Mouse (Mus musculus): ENCODE data around the gene Lsamp. TPM values are rescaled to one million over a fixed set of nuclear protein-coding genes. Genes with fewer than 3 reads are reported as not detected.

Lsamp gene
- polyA plus RNA-seq, 1 experiment from 2014 or later: 6.7 TPM

GRCm38 (mm10) chr16:41091259-41091658, 1107.1 kb downstream of the Lsamp start:
- Histone ChIP-seq H3K4me2 (no peak overlapping the region), H3K9ac (replicated peaks) (no peak overlapping the region), H3K9me3 (no peaks in the 10 kb centered on the region), H3K4me1 (replicated peaks) (no peaks in the 10 kb centered on the region), H3K27ac (no peak overlapping the region), H3K27me3 (no peaks in the 10 kb centered on the region), H3K4me3 (replicated peaks) (no peak overlapping the region), H3K36me3 (no peaks in the 10 kb centered on the region)
- ATAC-seq (ENCODE audit: insufficient number of reproducible peaks, insufficient read depth, low FRiP score, low TSS enrichment, low read depth): no peak

- no peak overlapping the region for H3K27ac ChIP-seq
- no peaks in the 10 kb centered on the region for H3K36me3 ChIP-seq
- no peak overlapping the region for H3K9ac ChIP-seq (replicated peaks)
- WGBS: 85% methylated on average over 3 of the region's 3 CpGs
- H3K9me3 ChIP-seq: no peaks in the 10 kb centered on the region
- no peak overlapping the region for H3K4me2 ChIP-seq
- H3K4me1 ChIP-seq (replicated peaks): no peaks in the 10 kb centered on the region
- H3K4me3 ChIP-seq (replicated peaks): no peak overlapping the region
- no peaks in the 10 kb centered on the region for H3K27me3 ChIP-seq
- ATAC-seq (ENCODE audit: insufficient number of reproducible peaks, insufficient read depth, low FRiP score, low TSS enrichment, low read depth): no peak
Measured at GRCm38 (mm10) chr16:41102805-41103204, 1118.6 kb downstream of the Lsamp start.

GRCm38 (mm10) chr16:41124361-41124760, 1140.2 kb downstream of the Lsamp start:
- Histone ChIP-seq H3K27me3 (no peaks in the 10 kb centered on the region), H3K36me3 (no peaks in the 10 kb centered on the region), H3K4me1 (replicated peaks) (peaks cover 5% of the 10 kb centered on the region; the same call in 1 of the 2 replicates), H3K27ac (no peak overlapping the region), H3K4me3 (replicated peaks) (no peak overlapping the region), H3K4me2 (no peak overlapping the region), H3K9ac (replicated peaks) (no peak overlapping the region), H3K9me3 (no peaks in the 10 kb centered on the region)
- ATAC-seq (ENCODE audit: insufficient number of reproducible peaks, insufficient read depth, low FRiP score, low TSS enrichment, low read depth): no peak
- WGBS: 34% methylated on average over 2 of the region's 2 CpGs

- Histone ChIP-seq H3K36me3 (no peaks in the 10 kb centered on the region), H3K9ac (replicated peaks) (no peak overlapping the region), H3K4me2 (no peak overlapping the region), H3K27me3 (no peaks in the 10 kb centered on the region), H3K4me3 (replicated peaks) (no peak overlapping the region), H3K4me1 (replicated peaks) (peaks cover 5% of the 10 kb centered on the region; the same call in 1 of the 2 replicates), H3K9me3 (no peaks in the 10 kb centered on the region), H3K27ac (no peak overlapping the region)
- ATAC-seq (ENCODE audit: insufficient number of reproducible peaks, insufficient read depth, low FRiP score, low TSS enrichment, low read depth): no peak
- 94% methylated on average over 2 of the region's 2 CpGs for WGBS
Measured at GRCm38 (mm10) chr16:41125051-41125450, 1140.9 kb downstream of the Lsamp start.

GRCm38 (mm10) chr16:41131053-41131452, 1146.9 kb downstream of the Lsamp start:
- no peaks in the 10 kb centered on the region for H3K9me3 ChIP-seq
- no peak overlapping the region for H3K4me3 ChIP-seq (replicated peaks)
- no peak overlapping the region for H3K4me2 ChIP-seq
- no peaks in the 10 kb centered on the region for H3K4me1 ChIP-seq (replicated peaks)
- H3K27ac ChIP-seq: no peak overlapping the region
- ATAC-seq (ENCODE audit: insufficient number of reproducible peaks, insufficient read depth, low FRiP score, low TSS enrichment, low read depth): no peak
- 69% methylated on average over 4 of the region's 4 CpGs for WGBS
- no peak overlapping the region for H3K9ac ChIP-seq (replicated peaks)
- H3K27me3 ChIP-seq: no peaks in the 10 kb centered on the region
- H3K36me3 ChIP-seq: no peaks in the 10 kb centered on the region

- Histone ChIP-seq H3K27ac (no peak overlapping the region), H3K4me3 (replicated peaks) (no peak overlapping the region), H3K9ac (replicated peaks) (no peak overlapping the region), H3K4me2 (no peak overlapping the region), H3K4me1 (replicated peaks) (no peaks in the 10 kb centered on the region), H3K36me3 (no peaks in the 10 kb centered on the region), H3K9me3 (no peaks in the 10 kb centered on the region), H3K27me3 (no peaks in the 10 kb centered on the region)
- ATAC-seq (ENCODE audit: insufficient number of reproducible peaks, insufficient read depth, low FRiP score, low TSS enrichment, low read depth): no peak
- WGBS: 76% methylated on average over 1 of the region's 1 CpGs
Measured at GRCm38 (mm10) chr16:41172839-41173238, 1188.7 kb downstream of the Lsamp start.

GRCm38 (mm10) chr16:41179557-41179956, 1195.4 kb downstream of the Lsamp start:
- Histone ChIP-seq H3K4me1 (replicated peaks) (no peaks in the 10 kb centered on the region), H3K9me3 (no peaks in the 10 kb centered on the region), H3K4me2 (no peak overlapping the region), H3K4me3 (replicated peaks) (no peak overlapping the region), H3K9ac (replicated peaks) (no peak overlapping the region), H3K27me3 (no peaks in the 10 kb centered on the region), H3K27ac (no peak overlapping the region), H3K36me3 (no peaks in the 10 kb centered on the region)
- WGBS: 23% methylated on average over 3 of the region's 3 CpGs
- ATAC-seq (ENCODE audit: insufficient number of reproducible peaks, insufficient read depth, low FRiP score, low TSS enrichment, low read depth): no peak

- H3K9me3 ChIP-seq: no peaks in the 10 kb centered on the region
- no peak overlapping the region for H3K4me3 ChIP-seq (replicated peaks)
- 67% methylated on average over 3 of the region's 3 CpGs for WGBS
- no peaks in the 10 kb centered on the region for H3K4me1 ChIP-seq (replicated peaks)
- H3K9ac ChIP-seq (replicated peaks): no peak overlapping the region
- ATAC-seq (ENCODE audit: insufficient number of reproducible peaks, insufficient read depth, low FRiP score, low TSS enrichment, low read depth): no peak
- no peak overlapping the region for H3K27ac ChIP-seq
- no peaks in the 10 kb centered on the region for H3K27me3 ChIP-seq
- H3K4me2 ChIP-seq: no peak overlapping the region
- no peaks in the 10 kb centered on the region for H3K36me3 ChIP-seq
Measured at GRCm38 (mm10) chr16:41180867-41181266, 1196.7 kb downstream of the Lsamp start.

GRCm38 (mm10) chr16:41210055-41210454, 1225.9 kb downstream of the Lsamp start:
- Histone ChIP-seq H3K4me1 (replicated peaks) (0 out of 2 replicates have a peak, but pooled peaks cover 8% of the 10 kb centered on the region), H3K27me3 (no peaks in the 10 kb centered on the region), H3K4me3 (replicated peaks) (no peak overlapping the region), H3K9me3 (no peaks in the 10 kb centered on the region), H3K4me2 (no peak overlapping the region), H3K27ac (no peak overlapping the region), H3K9ac (replicated peaks) (no peak overlapping the region), H3K36me3 (no peaks in the 10 kb centered on the region)
- WGBS: 76% methylated on average over 5 of the region's 5 CpGs
- ATAC-seq (ENCODE audit: insufficient number of reproducible peaks, insufficient read depth, low FRiP score, low TSS enrichment, low read depth): peak; percentile 75

- no peaks in the 10 kb centered on the region for H3K9me3 ChIP-seq
- H3K4me2 ChIP-seq: no peak overlapping the region
- H3K27me3 ChIP-seq: no peaks in the 10 kb centered on the region
- H3K36me3 ChIP-seq: no peaks in the 10 kb centered on the region
- no peak for ATAC-seq (ENCODE audit: insufficient number of reproducible peaks, insufficient read depth, low FRiP score, low TSS enrichment, low read depth)
- H3K4me3 ChIP-seq (replicated peaks): no peak overlapping the region
- H3K9ac ChIP-seq (replicated peaks): no peak overlapping the region
- no peaks in the 10 kb centered on the region for H3K4me1 ChIP-seq (replicated peaks)
- H3K27ac ChIP-seq: no peak overlapping the region
Measured at GRCm38 (mm10) chr16:41235829-41236228, 1251.7 kb downstream of the Lsamp start.

GRCm38 (mm10) chr16:41242841-41243240, 1258.7 kb downstream of the Lsamp start:
- Histone ChIP-seq H3K4me1 (replicated peaks) (no peaks in the 10 kb centered on the region), H3K9ac (replicated peaks) (no peak overlapping the region), H3K27me3 (no peaks in the 10 kb centered on the region), H3K36me3 (no peaks in the 10 kb centered on the region), H3K9me3 (no peaks in the 10 kb centered on the region), H3K4me2 (no peak overlapping the region), H3K4me3 (replicated peaks) (no peak overlapping the region), H3K27ac (no peak overlapping the region)
- WGBS: 66% methylated on average over 4 of the region's 4 CpGs
- no peak for ATAC-seq (ENCODE audit: insufficient number of reproducible peaks, insufficient read depth, low FRiP score, low TSS enrichment, low read depth)

- H3K9me3 ChIP-seq: no peaks in the 10 kb centered on the region
- no peak for ATAC-seq (ENCODE audit: insufficient number of reproducible peaks, insufficient read depth, low FRiP score, low TSS enrichment, low read depth)
- H3K4me3 ChIP-seq (replicated peaks): no peak overlapping the region
- H3K27ac ChIP-seq: no peak overlapping the region
- no peaks in the 10 kb centered on the region for H3K27me3 ChIP-seq
- no peaks in the 10 kb centered on the region for H3K4me1 ChIP-seq (replicated peaks)
- H3K9ac ChIP-seq (replicated peaks): no peak overlapping the region
- WGBS: 16% methylated on average over 2 of the region's 2 CpGs
- no peak overlapping the region for H3K4me2 ChIP-seq
- H3K36me3 ChIP-seq: no peaks in the 10 kb centered on the region
Measured at GRCm38 (mm10) chr16:41244711-41245110, 1260.5 kb downstream of the Lsamp start.

Measured in limb, embryonic 12.5 days (tissue).